Mouse (Mus musculus) adrenal gland, postnatal 25 days (tissue): ENCODE measurements around the gene Osbpl8. TPM values are rescaled to one million over a fixed set of nuclear protein-coding genes. Genes with fewer than 3 reads are reported as not detected.

ENCODE experiments used
- DNase-seq: peaks from one replicate; pipeline ENCODE4 v3.0.0; 2021; ENCODE audit warnings: mixed read lengths
- total RNA-seq: library from RNA; stranded (reverse); gene quantifications from 2 replicates; pipeline ENCODE4 v1.2.3, GENCODE M21; 2021

The Osbpl8 gene
- total RNA-seq, 1 experiment from 2014 or later = 30.1 TPM

DNA sequence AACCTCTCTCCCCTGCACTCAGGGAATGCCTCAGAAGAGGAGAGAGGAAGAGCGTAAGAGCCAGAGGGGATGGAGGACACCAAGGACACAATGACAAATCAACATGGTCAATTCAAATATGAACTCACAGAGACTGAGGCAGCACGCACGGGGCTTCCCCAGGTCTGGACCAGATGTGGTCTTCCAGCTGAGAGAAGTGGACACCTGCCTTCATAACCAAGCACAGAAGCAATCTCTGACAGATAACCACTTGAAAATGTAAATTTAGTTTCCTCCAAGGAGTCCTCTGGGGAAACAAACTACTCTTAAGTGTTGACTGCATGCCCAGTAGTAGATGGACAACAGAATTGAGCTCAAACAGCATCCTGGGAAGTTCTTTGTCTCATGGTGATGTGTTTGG, 9.5 kb upstream of the Osbpl8 start:
- DNase-seq = no peak

DNA sequence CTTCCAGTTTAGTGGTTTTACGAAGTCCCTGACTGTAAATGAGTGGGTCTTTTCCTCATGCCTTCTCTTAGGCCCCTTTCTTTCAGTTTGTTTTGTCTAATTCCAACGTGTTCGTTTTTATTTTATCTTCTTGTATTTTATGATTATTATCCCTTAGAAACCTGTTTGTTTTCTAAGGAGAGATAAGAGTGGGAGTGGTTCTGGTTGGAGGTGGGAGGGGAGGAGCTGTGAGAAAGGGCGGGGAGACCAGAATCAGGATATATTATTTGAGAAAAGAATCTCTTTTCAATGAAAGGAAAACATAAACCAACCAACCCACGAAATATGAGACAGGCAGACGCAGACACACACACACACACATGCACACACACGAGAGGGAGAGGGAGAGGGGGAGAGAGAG, 9.0 kb upstream of the Osbpl8 start:
- no peak for DNase-seq

DNA sequence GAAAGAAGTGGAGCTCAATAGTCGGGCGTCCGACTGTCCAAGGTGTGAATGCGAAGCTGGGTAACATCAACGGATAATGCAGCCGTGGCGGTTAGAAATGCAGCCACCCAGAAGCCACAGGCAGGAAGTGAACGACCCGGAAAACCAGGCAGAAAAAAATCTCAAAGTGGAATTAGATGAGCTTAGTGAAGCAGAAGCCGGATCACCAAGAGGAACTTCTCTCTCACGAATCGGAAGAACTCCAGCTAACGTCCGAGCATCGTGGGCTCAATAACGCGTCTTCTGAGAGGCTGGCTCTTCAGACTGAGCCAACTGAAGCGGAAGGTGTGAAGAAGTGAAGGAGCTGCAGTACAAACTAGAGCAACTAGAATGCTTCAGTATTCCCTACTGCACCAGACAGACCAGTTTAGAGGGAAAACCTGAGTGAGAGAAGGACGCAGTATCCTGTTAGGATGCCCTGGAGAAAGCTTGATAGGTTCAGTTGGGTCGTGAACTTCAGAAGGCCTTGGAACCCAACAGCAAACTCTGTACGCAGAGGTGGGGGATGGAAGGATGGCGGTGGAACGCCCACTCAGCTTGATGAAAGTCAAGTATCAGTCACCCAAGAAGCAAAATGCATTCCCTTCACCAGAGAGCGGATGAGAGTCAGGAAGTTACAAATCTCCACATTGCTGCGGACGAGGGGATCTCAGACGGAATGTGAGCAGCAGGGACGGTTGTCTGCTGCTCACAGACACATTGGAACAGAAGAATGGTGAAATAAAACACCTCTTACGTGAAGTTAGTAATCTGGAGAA, 8.0 kb upstream of the Osbpl8 start:
- no peak for DNase-seq

DNA sequence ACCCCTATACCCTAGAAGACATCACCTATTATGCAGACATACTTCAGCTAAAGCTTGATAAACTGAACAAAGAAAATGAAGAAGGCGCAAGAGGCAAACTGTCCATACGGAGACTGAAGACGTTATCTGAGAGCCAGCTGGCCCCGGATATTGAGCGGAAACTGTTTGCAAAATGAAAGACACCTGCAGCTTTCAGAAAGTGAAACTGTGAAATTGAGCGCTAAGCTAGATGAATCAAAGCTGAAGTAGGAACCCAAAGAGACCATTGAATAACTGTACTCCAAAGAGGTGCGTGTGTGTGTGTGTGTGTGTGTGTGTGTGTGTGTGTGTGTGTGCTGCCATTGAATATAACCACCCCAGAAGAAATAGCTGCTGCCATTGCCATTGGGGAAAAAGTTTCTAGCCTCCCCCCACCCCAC, 7.3 kb upstream of the Osbpl8 start:
- no peak for DNase-seq

DNA sequence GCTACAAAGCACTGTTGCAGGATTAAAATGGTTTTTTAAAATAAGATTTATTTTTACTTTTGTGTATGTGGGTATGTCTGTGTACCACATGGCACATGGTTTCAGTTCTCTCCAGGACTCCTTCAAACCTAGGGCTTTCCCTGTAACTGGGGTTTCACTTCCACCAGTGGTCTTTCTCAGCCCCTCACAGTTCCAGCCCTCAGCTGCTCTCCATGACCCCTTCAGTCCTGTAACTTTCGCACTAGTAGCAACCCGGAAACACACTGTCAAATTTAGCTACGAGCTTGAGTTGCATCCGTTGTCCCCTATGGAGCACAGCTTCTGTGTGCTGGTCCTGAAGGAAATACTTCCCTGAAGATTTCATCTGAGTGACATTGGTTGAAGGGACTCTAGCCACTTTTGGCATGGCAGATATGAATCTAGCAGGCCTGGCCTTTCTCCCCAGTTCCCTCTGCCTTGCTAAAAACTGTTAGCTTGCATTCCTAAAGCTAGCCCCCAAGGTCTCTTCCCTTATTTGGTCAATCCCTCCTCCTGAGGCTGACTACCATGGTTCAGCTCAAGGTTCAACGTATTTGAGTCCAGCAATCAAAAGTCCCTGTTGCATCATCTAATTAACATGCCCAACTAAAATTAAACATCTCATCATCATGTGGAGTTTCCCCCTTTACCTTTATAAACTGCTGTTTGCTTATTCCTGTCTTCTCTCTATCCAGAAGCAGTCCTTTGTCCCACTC, 4.6 kb upstream of the Osbpl8 start:
- no peak for DNase-seq

DNA sequence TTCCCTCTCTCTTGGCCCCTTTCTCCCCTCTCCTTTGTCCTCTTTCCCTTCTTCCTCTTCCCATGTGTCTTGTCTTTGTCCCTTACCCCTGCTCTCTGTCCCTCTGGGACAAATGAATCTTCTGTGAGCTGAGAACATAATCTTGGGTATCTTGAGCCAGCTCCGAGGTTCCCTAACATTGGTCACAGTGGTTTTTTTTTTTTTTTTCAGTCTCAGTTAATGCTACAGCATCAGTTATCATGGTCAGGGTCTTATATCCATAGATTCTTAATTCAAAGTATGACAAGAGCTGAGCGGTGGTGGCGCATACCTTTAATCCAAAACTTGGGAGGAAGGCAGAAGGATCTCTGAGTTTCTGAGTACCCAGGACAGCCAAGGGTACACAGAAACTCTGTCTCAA, 4.0 kb upstream of the Osbpl8 start:
- no peak for DNase-seq

DNA sequence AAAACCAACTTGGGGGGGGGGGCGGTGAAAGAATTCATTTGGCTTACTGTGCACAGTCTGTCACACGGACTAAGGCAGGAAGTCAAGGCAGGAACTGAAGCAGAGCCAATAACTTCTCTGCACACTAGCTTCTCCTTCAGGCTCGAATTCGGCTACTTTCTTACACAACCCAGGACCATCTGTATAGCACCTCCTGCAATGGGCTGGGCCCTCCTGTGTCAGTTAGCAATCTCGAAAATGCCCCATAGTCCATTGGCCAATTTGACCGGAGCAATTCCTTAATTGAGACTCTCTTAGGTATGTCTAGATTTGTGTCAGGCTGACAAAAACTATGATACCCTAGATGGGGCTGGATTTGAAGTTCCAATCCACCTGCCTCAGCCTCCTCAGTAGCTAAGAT, 3.2 kb upstream of the Osbpl8 start:
- no peak for DNase-seq

DNA sequence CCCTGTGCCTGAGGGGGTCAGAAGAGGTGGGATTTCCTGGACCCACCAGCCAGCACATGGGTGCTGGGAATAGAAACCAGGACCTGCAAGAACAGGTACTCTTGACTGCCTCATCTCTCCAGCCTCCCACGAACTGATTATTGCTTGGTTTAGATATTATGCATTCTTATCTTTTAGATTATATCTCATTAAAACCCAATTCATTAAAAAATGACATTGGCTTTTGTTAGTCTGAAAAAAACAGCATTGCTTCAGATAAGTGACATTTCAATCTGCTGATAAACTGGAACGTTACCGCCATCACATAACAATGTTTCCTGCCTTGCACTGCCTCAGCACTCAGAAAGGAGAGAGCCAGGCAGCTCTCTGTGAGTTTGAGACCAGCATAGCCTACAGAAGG, 1.5 kb upstream of the Osbpl8 start:
- no peak for DNase-seq

DNA sequence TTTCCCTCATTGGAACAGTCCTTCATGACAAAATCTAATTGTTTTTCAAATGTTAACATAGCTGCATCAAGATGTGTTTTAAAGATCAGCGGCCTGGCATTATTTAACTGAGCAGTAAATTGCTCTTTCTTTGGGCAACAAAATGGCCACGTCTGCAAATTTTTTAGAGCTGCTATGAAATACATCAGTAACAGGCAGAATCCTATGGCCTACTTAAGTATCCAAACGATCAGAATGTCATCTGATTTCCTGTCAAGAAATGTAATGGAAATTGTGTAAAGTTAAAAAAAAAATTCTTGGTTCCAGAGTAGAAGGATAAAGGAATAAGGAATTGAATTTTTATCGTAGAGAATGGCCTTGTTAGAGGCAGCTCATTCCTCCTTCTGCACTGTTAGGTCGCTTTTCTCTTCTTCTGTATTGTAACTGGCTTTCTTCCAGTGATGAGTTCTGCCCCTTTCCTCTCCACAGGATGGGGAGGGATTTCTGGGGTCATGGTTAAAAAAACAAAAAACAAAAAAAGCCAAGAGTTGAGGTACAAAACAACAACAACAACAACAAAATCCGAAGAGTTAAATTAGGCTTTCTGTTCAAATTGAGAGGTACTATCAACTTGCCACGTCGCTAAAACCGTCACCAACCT, 831 bp upstream of the Osbpl8 start:
- DNase-seq = no peak

DNA sequence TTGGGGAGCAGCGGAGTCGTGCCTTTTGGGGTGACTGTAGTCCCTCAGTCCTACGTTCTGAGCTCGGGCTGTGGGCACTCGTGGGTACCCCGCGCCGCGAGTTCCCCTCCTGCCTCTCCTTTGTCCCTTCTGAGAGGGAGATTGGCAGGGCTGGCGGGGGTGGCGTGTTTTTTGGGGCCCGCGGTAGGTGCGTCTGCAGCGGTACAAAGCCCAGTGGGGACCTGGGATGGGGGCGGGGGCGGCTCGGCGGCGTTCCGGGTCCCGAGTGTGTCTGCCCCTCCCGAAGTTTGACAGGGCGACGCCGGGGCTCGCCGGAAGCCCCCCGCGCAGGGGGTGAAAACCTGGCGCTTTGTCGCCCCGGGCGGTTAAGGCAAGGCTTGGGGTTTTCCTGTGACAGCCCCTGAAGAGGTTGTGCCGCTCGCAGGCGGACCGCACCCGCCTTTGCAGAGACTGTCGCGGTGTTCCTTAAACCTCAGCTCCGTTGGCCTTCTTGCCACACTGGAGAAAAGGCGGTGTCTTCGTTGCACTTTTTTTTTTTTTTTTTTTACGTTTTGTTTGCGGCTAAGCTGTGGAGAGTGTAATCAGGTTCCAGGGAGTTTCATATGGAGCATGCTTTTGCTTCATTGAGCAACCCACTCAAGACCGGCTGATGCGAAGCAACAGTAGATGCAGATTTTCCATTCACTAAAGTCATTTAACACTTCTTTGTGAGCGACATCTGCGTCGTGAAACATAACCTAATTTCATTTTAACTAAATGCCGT, 848 bp downstream of the Osbpl8 start:
- DNase-seq = no peak

DNA sequence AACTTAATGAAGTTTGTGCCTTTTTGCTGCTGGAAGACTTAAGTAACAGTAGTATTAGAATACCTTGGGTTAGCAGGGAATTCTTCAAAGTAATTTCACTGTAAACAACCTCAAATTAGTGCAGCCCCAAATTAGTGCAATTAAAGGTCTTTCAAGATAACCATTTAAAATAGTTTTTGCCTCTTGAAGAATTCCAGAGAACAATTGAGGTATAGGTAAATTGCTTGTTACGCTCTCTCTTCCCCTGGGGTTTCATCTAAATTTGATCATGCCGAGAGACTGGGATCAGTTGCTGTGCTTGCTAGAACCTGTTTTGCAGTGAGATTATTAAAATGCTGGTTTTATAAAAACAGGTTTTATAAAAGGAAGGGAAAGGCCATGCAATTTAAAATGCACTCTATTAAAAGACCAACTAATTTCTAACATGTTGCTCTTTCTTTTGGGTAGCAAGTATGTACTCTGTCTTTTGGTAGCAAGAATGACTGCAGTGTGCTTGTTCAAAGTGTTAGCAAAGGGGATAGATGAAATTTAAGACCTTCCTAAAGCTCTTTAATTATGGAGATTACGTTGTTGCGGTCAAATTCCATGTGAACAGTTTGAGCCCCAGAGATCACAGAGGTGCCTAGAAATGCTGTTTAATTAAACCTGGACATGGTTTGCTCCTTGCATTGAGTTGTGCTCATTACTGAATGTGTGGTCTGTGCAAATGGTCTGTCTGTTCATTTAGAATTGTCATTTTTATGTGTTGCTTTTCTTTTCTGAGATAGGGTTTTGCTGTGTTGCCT, 1.7 kb downstream of the Osbpl8 start:
- no peak for DNase-seq

DNA sequence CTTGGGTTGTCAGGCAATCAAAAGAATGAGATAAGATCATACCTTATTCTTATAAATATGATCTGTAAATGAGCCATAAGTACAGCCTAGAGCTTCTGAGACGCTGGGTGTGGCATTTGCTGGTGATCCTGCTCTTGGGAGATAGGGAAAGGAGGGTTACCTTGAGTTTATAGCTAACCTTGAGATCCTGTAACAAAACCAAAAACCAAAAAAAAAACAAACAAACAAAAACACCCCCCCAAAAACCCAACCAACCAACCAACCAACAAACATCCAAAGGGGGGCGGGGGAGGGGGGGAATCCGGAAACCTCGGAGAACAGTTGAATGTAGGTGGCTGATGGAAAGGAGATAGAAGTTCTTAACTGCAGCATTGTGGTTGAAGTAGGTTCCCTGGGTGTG, 2.9 kb downstream of the Osbpl8 start:
- DNase-seq = no peak

DNA sequence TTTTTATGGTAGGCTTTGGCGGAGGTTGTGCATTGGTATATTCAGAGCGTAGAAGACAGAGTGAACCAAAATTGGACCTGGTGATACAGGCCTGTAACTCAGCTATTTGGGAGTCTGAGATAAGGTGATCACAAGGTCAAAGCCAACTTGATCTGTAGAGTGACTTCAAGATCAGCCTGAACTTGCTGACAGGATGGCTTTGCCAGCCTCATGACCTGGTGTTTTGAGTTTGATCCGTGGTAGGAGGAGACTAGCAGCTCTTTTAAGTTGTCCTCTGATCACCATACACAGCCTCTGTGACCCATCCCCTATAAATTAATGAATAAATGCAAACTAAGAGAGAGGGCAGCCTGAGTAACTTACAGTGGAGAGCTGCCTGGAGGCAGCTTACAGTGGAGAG, 3.8 kb downstream of the Osbpl8 start:
- DNase-seq = no peak

DNA sequence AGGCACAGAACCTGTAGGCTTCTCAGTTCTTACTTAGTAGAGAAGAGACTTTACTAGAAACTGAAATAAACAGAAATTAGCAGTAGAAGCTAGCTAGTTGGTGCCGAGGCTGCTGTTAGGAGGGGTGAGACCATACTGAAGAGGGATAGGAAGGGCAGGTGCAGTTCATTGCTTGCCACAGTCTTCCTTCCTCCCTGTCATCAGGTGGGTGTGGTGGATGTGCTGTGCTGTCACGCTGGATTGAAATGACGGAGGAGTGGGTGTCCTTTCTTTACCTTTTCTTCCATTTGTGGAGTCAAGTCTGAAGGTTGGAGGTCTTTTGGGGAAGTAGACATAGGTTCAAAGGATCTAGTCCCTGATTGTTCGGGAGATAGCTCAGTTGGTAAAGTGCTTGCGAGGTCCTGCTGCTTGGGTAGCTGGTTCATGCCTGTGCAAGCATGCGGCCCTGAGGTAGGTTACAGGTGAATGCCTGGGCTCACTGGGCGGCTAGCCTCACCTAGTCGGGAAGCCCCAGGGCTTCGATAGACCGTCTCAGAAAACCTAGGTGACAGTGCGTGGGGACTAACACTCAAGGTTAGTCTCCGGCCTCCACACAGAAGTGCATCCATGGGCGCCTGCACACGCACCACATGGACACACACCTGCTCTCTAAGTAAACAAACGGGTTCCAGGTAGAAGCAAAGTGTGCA, 6.8 kb downstream of the Osbpl8 start:
- DNase-seq = no peak

DNA sequence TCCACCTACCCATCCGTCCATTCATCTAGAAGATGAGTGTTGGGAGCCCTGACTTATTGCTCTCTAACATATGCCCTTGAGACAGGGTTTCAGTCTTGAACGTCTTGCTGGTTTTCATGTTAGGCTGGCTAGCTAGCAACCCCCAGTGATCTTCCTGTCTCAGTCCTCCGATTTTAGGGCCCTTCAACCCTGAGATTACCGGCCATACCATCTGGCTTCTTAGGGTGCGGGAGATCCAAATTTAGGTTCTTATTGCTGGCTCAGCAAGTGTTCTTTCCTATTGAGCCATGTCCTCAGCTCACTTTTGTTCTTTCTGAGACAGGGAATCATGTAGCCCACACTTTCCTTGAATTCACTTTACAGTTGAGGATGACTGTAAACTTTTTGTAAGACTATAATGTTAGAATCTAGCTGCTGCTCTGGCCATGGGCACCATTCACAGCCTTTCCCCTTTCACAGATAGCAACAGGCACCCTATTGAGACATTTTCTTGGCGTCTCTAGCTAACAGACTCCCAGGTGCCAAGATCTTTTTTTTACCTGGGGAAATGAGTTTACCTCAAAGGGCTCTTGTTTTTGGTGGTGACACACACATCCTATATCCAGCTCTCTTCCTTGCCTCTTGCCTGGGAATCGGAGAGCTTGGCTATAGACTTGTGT, 9.2 kb downstream of the Osbpl8 start:
- DNase-seq = no peak

DNA sequence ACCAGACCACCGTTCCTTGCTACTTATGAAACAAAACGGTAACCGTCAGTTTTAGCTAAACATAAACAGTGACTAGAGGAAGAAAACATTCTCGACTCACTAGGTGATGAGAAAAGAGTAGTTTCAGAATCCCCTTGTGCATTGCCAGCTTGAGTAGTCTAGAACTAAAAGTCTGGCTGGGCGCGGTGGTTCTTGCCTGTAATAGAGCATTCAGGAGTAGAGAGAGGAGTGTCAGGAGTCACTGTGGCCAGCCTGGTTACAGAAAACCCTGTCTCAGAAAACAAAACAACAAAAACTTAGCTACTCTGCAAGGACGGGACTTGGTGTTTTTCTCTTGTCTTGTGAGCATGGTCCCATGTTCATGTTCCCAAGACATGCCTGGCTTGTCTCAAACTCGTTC, 12.8 kb downstream of the Osbpl8 start:
- DNase-seq = no peak

DNA sequence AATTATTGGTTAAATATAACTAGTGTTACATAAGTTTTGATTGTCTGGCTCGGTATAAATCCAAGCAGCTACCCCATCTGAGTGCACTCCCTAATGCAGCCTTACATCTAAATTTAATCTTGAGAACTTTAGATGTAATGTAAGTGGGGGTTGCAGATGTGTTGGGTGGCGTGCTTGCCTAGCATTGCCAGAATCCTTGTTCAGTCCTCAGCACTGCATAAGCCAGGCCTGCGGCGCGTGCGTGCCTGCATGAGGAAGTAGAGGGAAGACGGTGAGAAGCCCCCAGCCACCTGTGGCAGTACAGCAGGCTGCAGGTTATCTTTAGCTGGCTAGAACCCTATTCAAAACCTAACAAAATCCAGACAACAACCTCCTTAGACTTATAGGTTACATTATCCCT, 13.5 kb downstream of the Osbpl8 start:
- DNase-seq = no peak

DNA sequence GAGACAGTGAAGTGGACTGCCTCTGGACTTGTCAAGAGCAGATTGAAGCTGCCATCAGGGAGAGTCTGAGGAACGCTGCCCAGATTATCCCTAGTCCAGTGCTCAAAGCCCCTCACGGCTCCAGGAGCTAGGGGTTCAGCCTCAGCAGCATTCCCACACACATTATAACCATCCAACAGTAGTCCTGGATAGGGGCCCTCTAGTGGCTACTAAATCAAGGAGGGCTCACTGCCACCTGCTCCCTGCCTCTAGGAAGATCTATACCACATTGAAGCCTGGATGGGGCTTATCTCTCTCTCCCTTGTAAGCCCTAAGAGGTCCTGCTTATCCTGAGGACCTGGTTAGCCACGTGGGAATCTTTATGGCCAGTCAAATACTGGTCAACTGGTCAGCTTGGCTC, 16.1 kb downstream of the Osbpl8 start:
- DNase-seq = no peak

DNA sequence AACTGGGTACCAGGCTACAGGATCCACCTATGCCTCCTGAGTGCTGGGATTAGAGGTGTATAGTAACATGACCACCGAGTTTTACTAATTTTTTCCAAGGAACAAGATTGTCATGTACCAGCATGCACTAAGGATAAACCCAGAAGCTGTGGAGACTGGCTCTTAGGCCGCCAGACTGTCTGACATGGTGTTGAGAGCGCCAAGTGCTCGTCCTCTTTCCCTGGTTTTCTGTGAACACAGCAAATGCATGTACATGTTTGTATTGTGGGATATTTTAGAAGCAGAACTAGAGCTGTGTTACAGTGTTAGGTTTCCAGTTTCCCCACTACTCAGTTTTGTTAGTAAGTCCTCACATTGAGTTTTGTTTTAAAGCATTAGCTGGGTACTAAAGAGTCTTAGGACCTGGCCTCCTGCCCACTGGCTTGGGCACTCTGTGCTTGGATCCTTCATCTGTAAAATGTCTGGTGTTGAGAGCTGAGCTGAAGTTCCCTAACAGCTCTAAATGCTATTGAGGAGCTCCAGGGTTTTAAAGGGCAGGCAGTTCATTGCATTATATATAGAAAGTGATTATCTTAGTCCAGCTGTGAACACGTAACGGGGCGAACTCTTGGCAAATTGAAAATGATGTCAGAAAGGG, 19.2 kb downstream of the Osbpl8 start:
- DNase-seq = no peak

DNA sequence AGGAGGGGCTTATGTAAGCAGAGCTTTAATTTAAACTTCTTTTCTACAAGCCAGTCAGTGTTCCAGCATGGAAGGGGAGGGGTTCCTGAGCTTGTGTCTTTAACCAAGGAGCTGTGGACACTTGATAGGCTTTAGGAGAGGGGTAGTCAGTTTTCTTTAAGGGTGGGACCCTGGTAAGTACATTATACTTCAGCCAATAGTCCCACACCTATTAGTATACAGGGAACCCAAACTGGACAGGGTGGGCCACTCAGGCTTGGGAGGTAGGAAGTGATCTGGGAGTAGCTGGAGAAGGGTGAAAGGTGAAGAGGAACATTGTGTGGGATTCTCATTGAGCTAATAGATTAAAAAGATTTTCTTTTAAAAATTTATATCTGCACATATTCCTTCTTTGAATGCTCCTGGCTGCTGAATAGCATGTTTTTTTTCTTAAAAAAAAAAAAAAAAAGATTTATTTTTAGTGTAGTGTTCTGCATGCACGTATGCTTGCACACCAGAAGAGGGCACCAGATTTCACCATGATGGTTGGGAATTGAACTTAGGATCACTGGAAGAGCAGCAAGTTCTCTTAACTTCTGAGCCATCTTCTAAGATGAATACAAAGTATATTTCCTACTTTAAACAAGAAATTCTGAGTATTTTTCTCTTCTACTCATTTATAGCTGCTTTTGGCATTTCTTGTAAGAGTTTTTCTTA, 21.2 kb downstream of the Osbpl8 start:
- no peak for DNase-seq
